Mouse (Mus musculus): Measurements from ENCODE around the gene Fhad1.

The Fhad1 gene

GRCm38 (mm10) chr4:142014659-142015608 is at the start of gene Fhad1:
Fhad1 (minus strand) TSS chr4:142015082.
- DNase-seq = peak; percentile 95

GRCm38 (mm10) chr4:142063057-142063534 is 48.2 kb upstream of the Fhad1 start:
- DNase-seq = no peak

- no peak for DNase-seq
These were observed 46.8 kb upstream of the Fhad1 start for GRCm38 (mm10) chr4:142061485-142062240.

- DNase-seq = no peak
These were observed 45.8 kb upstream of the Fhad1 start for GRCm38 (mm10) chr4:142060455-142061378.

- DNase-seq = no peak
These were observed 44.9 kb upstream of the Fhad1 start for GRCm38 (mm10) chr4:142059841-142060193.

- no peak for DNase-seq
These were observed 44.4 kb upstream of the Fhad1 start for GRCm38 (mm10) chr4:142059113-142059840.

GRCm38 (mm10) chr4:142057529-142058216 is 42.8 kb upstream of the Fhad1 start:
- peak; percentile 23 for DNase-seq

GRCm38 (mm10) chr4:142055600-142055999 is 40.7 kb upstream of the Fhad1 start:
- DNase-seq = peak; percentile 8

GRCm38 (mm10) chr4:142054580-142054979 is 39.7 kb upstream of the Fhad1 start:
- peak; percentile 38 for DNase-seq

- DNase-seq = peak; percentile 54
These were observed 39.0 kb upstream of the Fhad1 start for GRCm38 (mm10) chr4:142053661-142054448.

- DNase-seq = peak; percentile 60
These were observed 38.4 kb upstream of the Fhad1 start for GRCm38 (mm10) chr4:142053261-142053660.

- peak; percentile 92 for DNase-seq
These were observed 37.7 kb upstream of the Fhad1 start for GRCm38 (mm10) chr4:142052391-142053132.

- peak; percentile 57 for DNase-seq
These were observed 37.0 kb upstream of the Fhad1 start for GRCm38 (mm10) chr4:142051883-142052282.

GRCm38 (mm10) chr4:142049963-142050362 is 35.1 kb upstream of the Fhad1 start:
- peak; percentile 7 for DNase-seq

- peak; percentile 9 for DNase-seq
These were observed 33.5 kb upstream of the Fhad1 start for GRCm38 (mm10) chr4:142048391-142048790.

GRCm38 (mm10) chr4:142047005-142047404 is 32.1 kb upstream of the Fhad1 start:
- peak; percentile 95 for DNase-seq

- DNase-seq = peak; percentile 26
These were observed 31.6 kb upstream of the Fhad1 start for GRCm38 (mm10) chr4:142046496-142046895.

- no peak for DNase-seq
These were observed 30.8 kb upstream of the Fhad1 start for GRCm38 (mm10) chr4:142045595-142046163.

- no peak for DNase-seq
These were observed 29.6 kb upstream of the Fhad1 start for GRCm38 (mm10) chr4:142044452-142044851.
